Mouse (Mus musculus) ES-Bruce4 (cell line): ENCODE measurements around the gene Prkcsh. TPM values are rescaled to one million over a fixed set of nuclear protein-coding genes. Genes with fewer than 3 reads are reported as not detected.

Experiments used
- H3K27ac ChIP-seq: 2 replicates; pipeline ENCODE4 v1.5.1; 2012; ENCODE audit warnings: low read length, inconsistent platforms; ENCODE audit not compliant: insufficient read depth
- H3K27me3 ChIP-seq: 2 replicates; pipeline ENCODE4 v1.6.1; 2012; ENCODE audit warnings: mild to moderate bottlenecking, low read length, inconsistent platforms; ENCODE audit not compliant: control insufficient read depth, poor library complexity, insufficient read depth, severe bottlenecking
- H3K36me3 ChIP-seq: 2 replicates; pipeline ENCODE4 v1.6.1; 2012; ENCODE audit warnings: inconsistent platforms, mild to moderate bottlenecking, low read length, moderate library complexity; ENCODE audit not compliant: control insufficient read depth, poor library complexity, insufficient read depth, severe bottlenecking
- H3K4me1 ChIP-seq: one replicate; pipeline ENCODE4 v1.8.1; 2011; ENCODE audit warnings: low read length; ENCODE audit not compliant: control insufficient read depth, insufficient read depth
- H3K4me3 ChIP-seq: 2 replicates; pipeline ENCODE4 v1.5.1; 2011; ENCODE audit warnings: low read depth, mild to moderate bottlenecking, low read length
- H3K9ac ChIP-seq: 2 replicates; pipeline ENCODE4 v1.6.1; 2012; ENCODE audit warnings: low read depth, mild to moderate bottlenecking, inconsistent platforms; ENCODE audit not compliant: poor library complexity, severe bottlenecking
- H3K9me3 ChIP-seq: replicated peaks from 2 replicates; pipeline ENCODE4 v1.6.1; 2012; ENCODE audit warnings: mild to moderate bottlenecking, low read length, inconsistent platforms; ENCODE audit not compliant: control insufficient read depth, poor library complexity, insufficient read depth, severe bottlenecking
- CTCF ChIP-seq: IDR thresholded peaks from one replicate; pipeline ENCODE4 v1.8.1; 2011; ENCODE audit warnings: low read depth, low read length
- EP300 ChIP-seq: IDR thresholded peaks from 2 replicates; pipeline ENCODE4 v1.6.1; 2011; ENCODE audit warnings: low read depth, low read length; ENCODE audit not compliant: insufficient read depth
- POLR2A ChIP-seq: IDR thresholded peaks from one replicate; pipeline ENCODE4 v1.8.1; 2011; ENCODE audit warnings: low read length; ENCODE audit not compliant: insufficient read depth
- polyA plus RNA-seq: library from polyadenylated mRNA; stranded (reverse); fragments of >200 nt; gene quantifications from 2 replicates; pipeline ENCODE4 v1.2.4, GENCODE M21; 2011; ENCODE audit warnings: low read depth; ENCODE audit not compliant: missing spikeins, insufficient read depth, insufficient read length

The Prkcsh gene
- polyA plus RNA-seq, 1 experiment, result 108 TPM

DNA sequence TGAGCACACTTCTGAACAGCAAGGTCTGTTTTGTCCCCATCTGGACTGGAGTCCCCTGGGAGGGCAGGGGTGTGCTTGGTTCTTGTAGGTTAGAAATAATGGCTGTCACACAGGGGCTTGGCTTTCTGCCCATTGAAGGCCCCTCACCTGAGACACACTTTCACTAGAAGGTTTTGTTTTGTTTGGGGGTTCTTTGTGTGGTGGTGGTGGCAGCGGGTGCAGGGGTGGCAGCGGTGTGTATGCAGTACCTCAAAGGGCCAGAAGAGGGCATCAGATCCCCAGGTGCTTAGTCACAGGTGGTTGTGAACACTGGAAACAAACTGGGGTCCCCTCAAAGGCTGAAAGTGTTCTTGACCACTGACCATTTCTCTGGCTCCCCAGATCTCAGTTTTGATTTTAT is 24.6 kb upstream of the Prkcsh start:
- Histone ChIP-seq H3K27ac (no peak overlapping the region), H3K27me3 (no peaks in the 10 kb centered on the region), H3K9ac (no peak overlapping the region), H3K36me3 (no peaks in the 10 kb centered on the region), H3K4me3 (no peak overlapping the region), H3K4me1 (peaks cover 3% of the 10 kb centered on the region), H3K9me3 (no peaks in the 10 kb centered on the region)
- TF ChIP-seq POLR2A (no peak), EP300 (no peak), CTCF (peak; percentile 83)

- no peaks in the 10 kb centered on the region for H3K36me3 ChIP-seq
- H3K4me1 ChIP-seq, result peaks cover 3% of the 10 kb centered on the region
- H3K27ac ChIP-seq, result no peak overlapping the region
- no peaks in the 10 kb centered on the region for H3K9me3 ChIP-seq
- no peak overlapping the region for H3K9ac ChIP-seq
- no peak overlapping the region for H3K4me3 ChIP-seq
- TF ChIP-seq POLR2A (no peak), EP300 (peak; percentile 23; the same call in 1 of the 2 replicates)
- H3K27me3 ChIP-seq, result no peaks in the 10 kb centered on the region
Measured at GRCm38 (mm10) chr9:21978398-21979128, 24.0 kb upstream of the Prkcsh start.

DNA sequence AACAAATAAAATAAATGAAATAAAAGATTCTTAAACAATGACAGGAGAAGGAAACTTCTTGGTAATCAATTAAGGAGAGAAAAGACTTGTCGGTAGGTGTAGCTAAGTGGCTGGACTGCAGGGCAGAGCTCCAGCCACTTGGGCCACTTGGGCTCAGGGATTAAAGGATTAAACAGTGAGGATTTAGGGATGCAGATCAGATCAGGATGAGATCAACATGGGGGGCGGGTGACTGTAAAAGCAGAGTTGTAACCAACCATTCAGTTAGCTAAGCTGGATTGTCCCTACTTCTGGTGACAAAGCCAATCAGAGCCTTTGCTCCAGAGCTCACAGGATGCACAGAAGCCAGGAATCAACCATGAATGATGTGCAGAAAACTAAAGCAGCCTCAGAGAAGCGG is 18.7 kb upstream of the Prkcsh start:
- Histone ChIP-seq H3K9ac (no peak overlapping the region), H3K27me3 (peaks cover 10% of the 10 kb centered on the region), H3K27ac (no peak overlapping the region), H3K9me3 (no peaks in the 10 kb centered on the region), H3K4me3 (no peak overlapping the region), H3K4me1 (no peaks in the 10 kb centered on the region), H3K36me3 (no peaks in the 10 kb centered on the region)
- TF ChIP-seq CTCF (no peak), POLR2A (no peak), EP300 (no peak)

DNA sequence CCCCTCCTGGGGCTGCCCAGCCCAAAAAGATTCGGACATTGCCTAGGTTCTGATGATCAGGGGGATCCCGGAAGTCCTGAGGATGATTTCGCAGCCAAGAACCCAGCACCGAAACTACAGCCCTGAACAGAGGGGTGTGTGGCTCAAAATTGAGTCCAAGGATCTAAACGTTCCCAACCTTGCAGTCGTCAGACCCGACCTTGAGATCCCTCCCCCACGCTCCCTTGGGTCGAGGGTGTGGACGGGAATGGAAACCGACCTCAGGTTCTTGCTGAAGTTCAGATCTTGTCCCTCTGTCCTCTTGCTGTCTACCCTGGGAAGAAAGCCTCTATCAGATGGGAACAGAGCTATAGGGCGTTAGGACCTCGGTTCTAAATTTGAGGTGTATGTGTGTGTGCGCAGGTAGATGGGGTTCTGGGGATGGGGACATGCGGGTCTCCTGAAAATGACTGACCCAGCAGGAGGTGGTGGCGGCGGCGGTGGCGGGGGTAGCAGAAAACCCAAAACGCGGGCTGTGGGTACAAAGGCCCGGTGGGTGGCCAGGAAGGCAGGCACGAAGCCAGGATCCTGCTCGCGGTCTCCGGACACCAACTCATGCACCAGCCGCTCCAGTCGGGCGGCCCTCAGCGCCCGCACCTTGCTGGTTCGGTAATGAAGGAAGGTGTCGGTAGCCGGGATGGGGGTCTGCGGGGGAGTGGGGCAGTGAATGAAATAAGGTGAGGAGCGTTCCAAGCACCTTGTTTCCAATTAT is 14.8 kb upstream of the Prkcsh start:
- TF ChIP-seq CTCF (no peak), POLR2A (no peak), EP300 (0 out of 2 replicates have a peak, but pooled peaks have one; percentile 10)
- Histone ChIP-seq H3K4me1 (peaks cover 3% of the 10 kb centered on the region), H3K27ac (no peak overlapping the region), H3K27me3 (peaks cover 10% of the 10 kb centered on the region), H3K9ac (peak overlapping the region; percentile 24; the same call in 1 of the 2 replicates), H3K36me3 (no peaks in the 10 kb centered on the region), H3K9me3 (no peaks in the 10 kb centered on the region), H3K4me3 (peak overlapping the region; percentile 65)

DNA sequence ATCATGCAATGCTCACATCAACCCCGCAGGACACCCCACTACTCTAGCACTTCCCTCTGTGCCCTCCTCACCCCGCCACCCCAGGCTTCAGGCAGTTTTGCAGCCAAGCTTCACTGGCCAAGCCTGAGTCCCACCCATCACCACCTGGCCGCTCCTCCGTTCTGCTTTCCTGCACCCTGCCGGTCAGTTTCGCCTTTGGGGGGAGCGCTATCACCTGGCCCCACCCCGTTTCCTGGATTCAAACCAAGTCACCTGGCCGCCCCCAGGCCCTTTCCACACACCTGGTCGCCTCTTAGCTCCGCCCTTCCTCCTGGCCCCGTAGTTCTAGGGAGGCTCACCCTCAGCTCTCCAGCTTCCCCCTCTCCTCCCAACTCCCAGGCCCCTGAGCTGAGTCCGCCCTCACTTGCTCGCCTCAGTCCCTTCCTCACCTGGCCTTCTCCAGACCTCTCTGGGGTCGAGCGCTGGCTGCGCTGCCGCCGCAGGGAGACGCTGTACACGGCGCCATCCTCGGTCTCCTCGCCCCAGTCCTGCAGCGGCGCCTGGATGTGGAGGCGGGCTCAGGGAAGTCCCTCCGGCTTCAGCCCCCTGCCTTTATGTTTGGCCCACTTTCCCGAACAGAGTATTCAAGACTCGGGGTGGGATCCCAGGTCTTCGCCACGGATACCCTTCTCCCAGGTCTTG is 14.0 kb upstream of the Prkcsh start:
- Histone ChIP-seq H3K9ac (peak overlapping the region; percentile 24; the same call in 1 of the 2 replicates), H3K36me3 (no peaks in the 10 kb centered on the region), H3K4me3 (peak overlapping the region; percentile 65), H3K27ac (no peak overlapping the region), H3K4me1 (peaks cover 3% of the 10 kb centered on the region), H3K9me3 (no peaks in the 10 kb centered on the region), H3K27me3 (peaks cover 10% of the 10 kb centered on the region)
- peak; percentile 77; the same call in 1 of the 2 replicates for TF ChIP-seq EP300
- TF ChIP-seq POLR2A, result no peak
- TF ChIP-seq CTCF, result peak; percentile 19
